Mouse (Mus musculus) spleen, adult 2 months (tissue): Measurements from ENCODE around the gene Gm17087. TPM values are rescaled to one million over a fixed set of nuclear protein-coding genes. Genes with fewer than 3 reads are reported as not detected.

ENCODE experiments used
- DNase-seq, 2 experiments: peaks; one replicate each; pipeline versions ENCODE4 v3.0.0 to v3.0.0-alpha.2; 2012 to 2021; ENCODE audit warnings: low spot score in 2 of 2, low read depth in 1 of 2
- H3K27ac ChIP-seq: fragments of 200-500 bp; 2 replicates; pipeline ENCODE4 v1.5.1; 2012; ENCODE audit warnings: low read length, inconsistent platforms; ENCODE audit not compliant: insufficient read depth
- H3K27me3 ChIP-seq: fragments of 200-500 bp; 2 replicates; pipeline ENCODE4 v1.6.1; 2012; ENCODE audit warnings: mild to moderate bottlenecking, moderate library complexity, low read length, inconsistent platforms; ENCODE audit not compliant: control insufficient read depth, insufficient read depth
- H3K36me3 ChIP-seq: fragments of 200-500 bp; 2 replicates; pipeline ENCODE4 v1.6.1; 2012; ENCODE audit warnings: mild to moderate bottlenecking, low read length, inconsistent platforms; ENCODE audit not compliant: control insufficient read depth, insufficient read depth
- H3K4me1 ChIP-seq: fragments of 200-500 bp; 2 replicates; pipeline ENCODE4 v1.6.1; 2011; ENCODE audit warnings: inconsistent platforms; ENCODE audit not compliant: control insufficient read depth, insufficient read depth, insufficient read length
- H3K4me3 ChIP-seq: fragments of 200-500 bp; 2 replicates; pipeline ENCODE4 v1.5.1; 2011; ENCODE audit warnings: mild to moderate bottlenecking, inconsistent platforms; ENCODE audit not compliant: insufficient read depth, insufficient read length; ENCODE audit errors: extremely low read depth
- CTCF ChIP-seq: fragments of 200-500 bp; IDR thresholded peaks from 2 replicates; pipeline ENCODE4 v1.5.1; 2011; ENCODE audit warnings: mild to moderate bottlenecking, inconsistent platforms; ENCODE audit not compliant: insufficient read depth, insufficient read length, insufficient replicate concordance; ENCODE audit errors: extremely low read depth
- POLR2A ChIP-seq: fragments of 200-500 bp; IDR thresholded peaks from 2 replicates; pipeline ENCODE4 v1.6.1; 2011; ENCODE audit warnings: low read depth, low read length, inconsistent platforms
- WGBS: fragments of 180-500 bp; shearing (Covaris S2); methylation state at CpG from one replicate; pipeline ENCODE4 v1.1.7; 2018; 5-methylcytosine and 5-hydroxymethylcytosine counted together
- polyA plus RNA-seq: library from polyadenylated mRNA; depleted of rRNA; stranded (reverse); fragments of >200 nt; gene quantifications from 2 replicates; pipeline ENCODE4 v1.2.3, GENCODE M21; 2012; rRNA removed

Gm17087 gene
- polyA plus RNA-seq, 1 experiment: not detected

- no peak for DNase-seq
- Histone ChIP-seq H3K36me3 (no peaks in the 10 kb centered on the region), H3K27ac (no peak overlapping the region), H3K27me3 (peaks cover 8% of the 10 kb centered on the region; the same call in 1 of the 2 replicates), H3K4me3 (no peak overlapping the region), H3K4me1 (no peaks in the 10 kb centered on the region; the same call in 1 of the 2 replicates)
- 75% methylated on average over 3 of the region's 3 CpGs for WGBS
- TF ChIP-seq POLR2A: no peak
- no peak for TF ChIP-seq CTCF
Observed at GRCm38 (mm10) chr17:8528641-8529040, 38.1 kb downstream of the Gm17087 start.

GRCm38 (mm10) chr17:8526815-8527261, 39.9 kb downstream of the Gm17087 start:
- 40% methylated on average over 9 of the region's 9 CpGs for WGBS
- Histone ChIP-seq H3K36me3 (no peaks in the 10 kb centered on the region), H3K4me3 (no peak overlapping the region), H3K4me1 (no peaks in the 10 kb centered on the region; the same call in 1 of the 2 replicates), H3K27ac (no peak overlapping the region), H3K27me3 (peaks cover 8% of the 10 kb centered on the region; the same call in 1 of the 2 replicates)
- TF ChIP-seq CTCF (no peak), POLR2A (no peak)
- no peak for DNase-seq

GRCm38 (mm10) chr17:8525971-8526740, 40.6 kb downstream of the Gm17087 start:
- Histone ChIP-seq H3K4me1 (no peaks in the 10 kb centered on the region; the same call in 1 of the 2 replicates), H3K36me3 (no peaks in the 10 kb centered on the region), H3K27ac (no peak overlapping the region), H3K27me3 (peaks cover 8% of the 10 kb centered on the region; the same call in 1 of the 2 replicates), H3K4me3 (no peak overlapping the region)
- TF ChIP-seq CTCF: no peak
- TF ChIP-seq POLR2A: no peak
- WGBS: 6% methylated on average over 21 of the region's 21 CpGs
- no peak for DNase-seq

- 3% methylated on average over 22 of the region's 22 CpGs for WGBS
- Histone ChIP-seq H3K27me3 (peaks cover 8% of the 10 kb centered on the region; the same call in 1 of the 2 replicates), H3K4me3 (no peak within 1 kb of the TSS), H3K36me3 (no peaks in the 10 kb centered on the region), H3K27ac (no peak within 1 kb of the TSS), H3K4me1 (no peaks in the 10 kb centered on the region; the same call in 1 of the 2 replicates)
- TF ChIP-seq CTCF (no peak), POLR2A (no peak)
- DNase-seq: no peak
Observed at GRCm38 (mm10) chr17:8525225-8525721, 41.5 kb downstream of the Gm17087 start, which contains the start of gene Pde10a. Gene Pde10a (plus strand): TSS chr17:8525372.

- Histone ChIP-seq H3K27ac (no peak overlapping the region), H3K4me1 (no peaks in the 10 kb centered on the region; the same call in 1 of the 2 replicates), H3K36me3 (no peaks in the 10 kb centered on the region), H3K4me3 (no peak overlapping the region), H3K27me3 (peaks cover 8% of the 10 kb centered on the region; the same call in 1 of the 2 replicates)
- under 1% methylated on average over 39 of the region's 45 CpGs for WGBS
- TF ChIP-seq CTCF (0 out of 2 replicates have a peak, but pooled peaks have one; percentile 1), POLR2A (no peak)
- DNase-seq: no peak
Observed at GRCm38 (mm10) chr17:8524387-8525165, 42.2 kb downstream of the Gm17087 start.

GRCm38 (mm10) chr17:8523986-8524385, 42.8 kb downstream of the Gm17087 start:
- 13% methylated on average over 3 of the region's 3 CpGs for WGBS
- Histone ChIP-seq H3K4me3 (no peak overlapping the region), H3K27me3 (peaks cover 8% of the 10 kb centered on the region; the same call in 1 of the 2 replicates), H3K27ac (no peak overlapping the region), H3K36me3 (no peaks in the 10 kb centered on the region), H3K4me1 (no peaks in the 10 kb centered on the region; the same call in 1 of the 2 replicates)
- no peak for DNase-seq
- TF ChIP-seq CTCF (no peak), POLR2A (no peak)

- no peak overlapping the region for H3K4me3 ChIP-seq
- DNase-seq: no peak
- WGBS: 80% methylated on average over 6 of the region's 6 CpGs
- TF ChIP-seq CTCF (no peak), POLR2A (no peak)
- H3K4me1 ChIP-seq: no peaks in the 10 kb centered on the region
- H3K27ac ChIP-seq: no peak overlapping the region
- H3K27me3 ChIP-seq: no peaks in the 10 kb centered on the region
- H3K36me3 ChIP-seq: no peaks in the 10 kb centered on the region
Observed at GRCm38 (mm10) chr17:8516006-8516405, 50.7 kb downstream of the Gm17087 start.

Other genes starting within 250 kb of the Gm17087 start
- 0.28 and 0.42 TPM in 2 replicates for gene Prr18, start 229.5 kb downstream of the Gm17087 start, polyA plus RNA-seq
- not detected in 2 replicates for gene T2, start 211.0 kb downstream of the Gm17087 start, polyA plus RNA-seq
- gene T, start 132.5 kb downstream of the Gm17087 start, polyA plus RNA-seq: not detected in 2 replicates
- gene Pde10a, start 41.6 kb downstream of the Gm17087 start, polyA plus RNA-seq: 1.5 and 3.2 TPM in 2 replicates